In genomic region chr9:72133089-72133771, GRCm38 (mm10) we compare ENCODE assay signal across 8 mouse cellular contexts. TPM values are rescaled to one million over a fixed set of nuclear protein-coding genes. Genes with fewer than 3 reads are reported as not detected.
DNase-seq lines count a peak whose midpoint lies in the region; ATAC-seq lines count a peak whose summit lies in the region.

No protein-coding gene starts in this region.

- ATAC-seq in common myeloid progenitor, adult 5-6 weeks (replicated peaks; ENCODE audit: low read depth, poor library complexity, severe bottlenecking): peak; percentile 72
- peak; percentile 74 for ATAC-seq in megakaryocyte-erythroid progenitor cell, adult 5-6 weeks (replicated peaks; ENCODE audit: low FRiP score, low TSS enrichment, poor library complexity, severe bottlenecking)

- DNase-seq in adipocyte (ENCODE audit: low spot score): peak; percentile 78
- DNase-seq in gastrocnemius, adult 8-10 months (ENCODE audit: low spot score in 2 of 2): peak; percentile 82 to 85
- peak; percentile 86 for DNase-seq in induced T-regulatory cell, adult 2 months (ENCODE audit: low read depth)
- peak; percentile 69 to 81 for DNase-seq in left cerebral cortex, postnatal 14 days (ENCODE audit: low spot score in 2 of 2)
- DNase-seq in right cerebral cortex, postnatal 14 days: peak; percentile 82
- peak; percentile 80 to 86 for DNase-seq in urinary bladder, postnatal 36 days (ENCODE audit: low spot score in 2 of 2)

- intact Hi-C loops in left cerebral cortex, postnatal 14 days (cut with DNase I): loop anchor here (1.0 kb wide), 1 partner anchor 22 kb away; the partner anchor contains the start of gene Tcf12

RNA-seq across cellular contexts. Expression of gene Tcf12, which starts 21.6 kb away (rescaled TPM):
- 58.2 and 64.5 TPM in 2 replicates for total RNA-seq in common myeloid progenitor, adult 5-6 weeks (2017)
- total RNA-seq in gastrocnemius, adult 8-10 months (2022): 10 to 100 TPM; 16.6 to 26.1 (median 23.5) TPM
- 10 to 100 TPM; 40.8 to 48.8 TPM for total RNA-seq in left cerebral cortex, postnatal 14 days (2021)
- total RNA-seq in megakaryocyte-erythroid progenitor cell, adult 5-6 weeks (2014; fragmentation: Nextera tagmentation): 118 and 133 TPM in 2 replicates
- total RNA-seq in megakaryocyte-erythroid progenitor cell, adult 5-6 weeks (2017): 47.3 and 57.1 TPM in 2 replicates

Comparison
In these comparisons a context has a peak if more than half of its experiments do, and no peak if none do; other contexts are left out.
1. Peak in every context shown above with its lines: DNase-seq and ATAC-seq.